In the genomic region with DNA sequence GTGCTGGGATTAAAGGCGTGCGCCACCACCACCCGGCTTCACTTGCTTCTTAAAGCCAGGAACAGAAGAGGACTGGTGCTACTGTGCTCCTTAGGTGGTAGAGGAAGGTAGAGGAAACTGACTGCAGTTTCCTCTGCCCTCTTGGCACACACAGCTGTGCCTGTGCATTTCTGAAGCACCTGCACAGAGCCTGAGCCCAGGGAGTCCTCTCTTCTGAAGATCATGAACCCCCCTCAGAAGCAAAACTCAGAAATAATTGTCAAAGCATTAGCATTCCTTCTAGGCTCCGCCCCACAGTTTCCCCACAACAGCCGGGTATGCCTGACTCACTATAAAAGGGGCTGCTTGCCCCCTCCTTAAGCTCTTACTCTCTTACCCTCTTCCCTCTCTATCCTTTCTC, we compare ENCODE assay signal across 21 mouse cellular contexts. TPM values are rescaled to one million over a fixed set of nuclear protein-coding genes. Genes with fewer than 3 reads are reported as not detected.
DNase-seq lines count a peak whose midpoint lies in the region; ATAC-seq and TF ChIP-seq lines count a peak whose summit lies in the region.
"Had no signal": no experiment of that assay in that cellular context is flagged by ENCODE, and none has a peak within 500 bp of the region (broad histone marks: within the 10 kb centered on the region; RNA-seq: fewer than 3 reads in every experiment).

No protein-coding gene starts in this region.

- TF ChIP-seq POLR2A in thymus, adult 2 months (IDR thresholded peaks at IDR 0.05; ENCODE audit: control insufficient read depth, extremely low read depth, insufficient read depth, low read length, poor library complexity), result no peak

- no peak for TF ChIP-seq CTCF in thymus, adult 2 months (IDR thresholded peaks at IDR 0.05; ENCODE audit: borderline replicate concordance, control insufficient read depth, extremely low read depth, insufficient read depth, low read length, poor library complexity)

- 49% methylated on average over 5 of the region's 5 CpGs for WGBS in thymus, adult 2 months
- 74% methylated on average over 5 of the region's 5 CpGs for WGBS in kidney, embryonic 15.5 days

- no peak overlapping the region for H3K4me2 ChIP-seq in kidney, embryonic 15.5 days
- H3K4me2 ChIP-seq: embryonic facial prominence, embryonic 12.5 days; embryonic facial prominence, embryonic 15.5 days; heart, embryonic 13.5 days; hindbrain, embryonic 12.5 days; hindbrain, embryonic 15.5 days had no signal

- H3K27ac ChIP-seq in thymus, adult 2 months (ENCODE audit: control insufficient read depth, insufficient read depth, low read length), result peak overlapping the region; percentile 57; the same call in 1 of the 2 replicates
- H3K27ac ChIP-seq in kidney, embryonic 15.5 days, result no peak overlapping the region
- H3K27ac ChIP-seq: embryonic facial prominence, embryonic 12.5 days; embryonic facial prominence, embryonic 15.5 days; heart, embryonic 13.5 days; hindbrain, embryonic 12.5 days; hindbrain, embryonic 15.5 days had no signal

- DNase-seq in thymus, adult 18-20 months, result peak; percentile 14 to 29
- peak; percentile 36 for DNase-seq in thymus, adult 2 months
- DNase-seq in thymus, postnatal 14 days, result peak; percentile 48
- peak; percentile 53 for DNase-seq in thymus, postnatal 4 days
- DNase-seq in frontal cortex, postnatal 25 days (ENCODE audit: low spot score in 2 of 2), result no peak
- DNase-seq: adrenal gland, adult 2 months; adrenal gland, postnatal 25 days; cerebellum, adult 11-12 months; cerebellum, adult 9-10 months; cerebellum, postnatal 14 days; forebrain, postnatal 0 days; gastrocnemius, postnatal 10 days; gastrocnemius, postnatal 36 days had no signal

- no peaks in the 10 kb centered on the region for H3K27me3 ChIP-seq in thymus, adult 2 months (ENCODE audit: control insufficient read depth, insufficient read depth, low read length)
- no peaks in the 10 kb centered on the region for H3K27me3 ChIP-seq in kidney, embryonic 15.5 days
- H3K27me3 ChIP-seq: embryonic facial prominence, embryonic 12.5 days; embryonic facial prominence, embryonic 15.5 days; heart, embryonic 13.5 days; hindbrain, embryonic 15.5 days had no signal

- H3K4me1 ChIP-seq in thymus, adult 2 months (replicated peaks; ENCODE audit: control insufficient read depth, insufficient read depth, low read length), result peaks cover 21% of the 10 kb centered on the region
- H3K4me1 ChIP-seq in kidney, embryonic 15.5 days, result no peaks in the 10 kb centered on the region
- H3K4me1 ChIP-seq: embryonic facial prominence, embryonic 12.5 days; embryonic facial prominence, embryonic 15.5 days; hindbrain, embryonic 12.5 days; hindbrain, embryonic 15.5 days had no signal

- no peaks in the 10 kb centered on the region for H3K9me3 ChIP-seq in kidney, embryonic 15.5 days (replicated peaks)
- H3K9me3 ChIP-seq: embryonic facial prominence, embryonic 12.5 days; embryonic facial prominence, embryonic 15.5 days; heart, embryonic 13.5 days; hindbrain, embryonic 12.5 days; hindbrain, embryonic 15.5 days had no signal

- no peak overlapping the region for H3K4me3 ChIP-seq in thymus, adult 2 months (ENCODE audit: control insufficient read depth, insufficient read depth, low read length)
- no peak overlapping the region for H3K4me3 ChIP-seq in kidney, embryonic 15.5 days (replicated peaks)
- H3K4me3 ChIP-seq: embryonic facial prominence, embryonic 12.5 days; embryonic facial prominence, embryonic 15.5 days; heart, embryonic 13.5 days; hindbrain, embryonic 12.5 days; hindbrain, embryonic 15.5 days had no signal

- H3K36me3 ChIP-seq in thymus, adult 2 months (ENCODE audit: control insufficient read depth, insufficient read depth, low read length), result no peaks in the 10 kb centered on the region
- no peaks in the 10 kb centered on the region for H3K36me3 ChIP-seq in kidney, embryonic 15.5 days
- H3K36me3 ChIP-seq: embryonic facial prominence, embryonic 12.5 days; embryonic facial prominence, embryonic 15.5 days; heart, embryonic 13.5 days; hindbrain, embryonic 12.5 days; hindbrain, embryonic 15.5 days had no signal

- ATAC-seq in kidney, embryonic 15.5 days (replicated peaks; ENCODE audit: low FRiP score), result no peak
- ATAC-seq: CD4-positive, CD25-positive, alpha-beta regulatory T cell, adult 4 months; forebrain, embryonic 14.5 days; forebrain, postnatal 0 days had no signal

- no peak overlapping the region for H3K9ac ChIP-seq in kidney, embryonic 15.5 days
- H3K9ac ChIP-seq: embryonic facial prominence, embryonic 12.5 days; embryonic facial prominence, embryonic 15.5 days; forebrain, postnatal 0 days; heart, embryonic 13.5 days; hindbrain, embryonic 12.5 days; hindbrain, embryonic 15.5 days had no signal

RNA-seq across cellular contexts. Expression of gene Psmb1, which starts 51.7 kb away (rescaled TPM):
- polyA plus RNA-seq in thymus, adult 2 months (2012; rRNA removed), result 139 and 164 TPM in 2 replicates
- polyA plus RNA-seq in kidney, embryonic 15.5 days (2015; fragmentation: Nextera tagmentation; extraction: Ambion mirVana), result 265 and 285 TPM in 2 replicates

RNA-seq across cellular contexts. Expression of gene Fam120b, which starts 51.8 kb away (rescaled TPM):
- 13.0 and 13.2 TPM in 2 replicates for polyA plus RNA-seq in thymus, adult 2 months (2012; rRNA removed)
- 28.1 and 28.7 TPM in 2 replicates for polyA plus RNA-seq in kidney, embryonic 15.5 days (2015; fragmentation: Nextera tagmentation; extraction: Ambion mirVana)

RNA-seq across cellular contexts. Expression of gene Tbp, which starts 51.9 kb away (rescaled TPM):
- polyA plus RNA-seq in thymus, adult 2 months (2012; rRNA removed), result 114 and 128 TPM in 2 replicates
- polyA plus RNA-seq in kidney, embryonic 15.5 days (2015; fragmentation: Nextera tagmentation; extraction: Ambion mirVana), result 49.4 and 51.1 TPM in 2 replicates

Comparison
In these comparisons a context has a peak if more than half of its experiments do, and no peak if none do; other contexts are left out.
1. DNase-seq: peak in thymus, adult 18-20 months (2 of 2), thymus, adult 2 months (single experiment), thymus, postnatal 14 days (single experiment) and thymus, postnatal 4 days (single experiment); none in frontal cortex, postnatal 25 days (0 of 2).